Mouse (Mus musculus) layer of hippocampus, postnatal 14 days (tissue): ENCODE results near the gene Mrpl35. TPM values are rescaled to one million over a fixed set of nuclear protein-coding genes. Genes with fewer than 3 reads are reported as not detected.

ENCODE experiments used
- DNase-seq, 2 experiments: peaks; one replicate each; pipeline ENCODE4 v3.0.0; 2021 to 2022; ENCODE audit warnings: low spot score in 2 of 2, mixed read lengths in 1 of 2
- total RNA-seq, 2 experiments: library from RNA; stranded (reverse); gene quantifications; 2 replicates each; pipeline ENCODE4 v1.2.3; 2021

Mrpl35 gene
- total RNA-seq, 2 experiments from 2014 or later = 28.0 to 28.3 TPM

GRCm38 (mm10) chr6:71801011-71801713, 25.6 kb downstream of the Mrpl35 start:
- DNase-seq = no peak

DNA sequence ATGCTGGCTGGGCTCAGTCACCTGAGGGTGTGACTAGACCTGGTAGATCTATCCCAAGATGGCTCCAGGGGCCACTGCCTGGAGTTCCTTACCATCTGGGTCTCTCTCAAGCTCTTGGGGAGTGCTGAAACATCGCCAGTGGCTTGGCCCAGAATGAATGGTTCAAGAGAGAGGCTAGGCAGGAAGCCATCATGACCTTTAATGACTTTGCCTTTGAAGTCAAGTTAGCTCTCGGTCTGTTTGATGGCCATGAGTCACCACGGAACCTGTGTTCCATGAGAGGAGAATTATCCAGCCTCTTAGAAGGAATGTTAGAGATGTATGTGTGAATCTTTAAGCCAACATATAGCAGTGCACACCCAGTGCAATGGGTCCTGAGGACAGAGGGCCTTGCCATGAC, 27.4 kb downstream of the Mrpl35 start:
- DNase-seq = no peak

DNA sequence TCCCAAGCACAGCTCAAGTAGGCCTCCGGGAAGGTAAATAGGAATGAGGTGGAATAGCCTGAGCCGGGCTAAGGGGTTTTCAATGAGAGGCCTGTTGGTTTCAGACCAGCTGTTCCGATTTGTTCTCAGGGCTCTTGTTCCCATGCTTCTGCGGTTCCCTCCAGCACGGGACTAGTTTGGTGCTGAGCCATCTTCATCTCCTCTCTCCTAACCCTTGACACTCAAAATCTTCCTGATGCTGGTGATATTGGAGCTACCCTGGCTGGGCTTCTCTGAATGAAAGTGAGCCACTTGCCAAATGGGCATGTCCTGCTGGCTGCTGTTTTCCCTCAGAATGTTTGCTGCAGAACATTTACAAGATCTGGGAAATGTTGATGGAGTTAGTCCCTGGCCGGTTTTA, 35.0 kb downstream of the Mrpl35 start:
- no peak for DNase-seq

- no peak for DNase-seq
Measured at GRCm38 (mm10) chr6:71788348-71788747, 38.4 kb downstream of the Mrpl35 start.

DNA sequence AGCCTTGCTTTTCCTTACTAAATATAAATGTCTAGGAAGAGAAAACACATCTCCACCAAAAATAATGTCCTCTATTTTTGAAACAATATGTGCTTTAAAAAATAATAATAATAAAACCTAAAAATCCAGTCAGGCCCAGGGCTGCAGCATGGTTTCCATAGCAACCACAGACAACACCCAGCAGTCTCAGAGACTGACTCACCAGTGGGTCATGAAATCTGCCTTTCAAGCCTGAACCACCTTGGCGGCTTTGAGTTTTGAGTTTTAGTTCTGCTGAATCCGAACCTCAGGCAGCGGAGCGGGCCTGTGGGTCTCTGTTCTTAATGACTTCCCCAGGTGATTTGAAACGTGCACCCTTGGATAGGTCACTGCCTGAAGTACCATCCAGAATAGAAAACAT, 43.6 kb downstream of the Mrpl35 start:
- no peak for DNase-seq

DNA sequence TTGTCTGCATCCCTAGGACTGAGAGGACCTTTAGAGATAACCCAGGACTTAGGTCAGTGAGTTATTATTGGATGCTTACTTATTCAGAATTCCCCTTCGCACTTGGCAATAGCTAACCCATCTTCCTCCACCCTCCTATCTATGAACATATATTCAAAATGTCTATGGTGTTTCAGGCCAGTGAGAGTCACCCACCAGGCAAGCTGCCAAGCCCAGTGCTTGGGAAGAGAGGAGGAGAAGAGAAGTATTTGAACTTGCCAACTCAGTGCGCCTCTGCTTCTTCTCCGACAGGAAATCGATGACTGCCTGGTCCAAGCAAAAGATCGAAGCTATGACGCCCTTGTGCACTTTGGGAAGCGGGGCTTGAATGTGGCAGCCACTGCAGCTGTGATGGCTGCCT, 46.3 kb downstream of the Mrpl35 start:
- no peak for DNase-seq

DNA sequence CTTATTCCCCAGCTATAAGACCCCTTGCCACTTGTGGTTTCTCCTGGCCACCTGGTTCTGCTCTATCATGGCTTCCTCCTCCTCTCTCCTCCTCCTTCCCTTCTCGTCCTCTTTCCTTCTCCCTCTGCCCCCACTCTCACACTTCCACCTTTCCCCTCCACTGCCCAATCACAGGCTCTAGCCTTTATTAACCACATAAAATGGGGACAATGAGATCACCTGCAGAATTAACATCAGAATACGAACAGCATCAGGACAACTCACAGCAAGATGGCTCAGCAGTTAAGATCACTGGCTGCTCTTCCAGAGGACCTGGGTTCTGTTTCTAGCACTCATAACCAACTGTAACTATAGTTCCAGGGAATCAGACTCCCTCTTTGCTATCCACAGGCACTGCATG, 46.9 kb downstream of the Mrpl35 start:
- no peak for DNase-seq

- no peak for DNase-seq
Measured at GRCm38 (mm10) chr6:71778016-71778415, 48.8 kb downstream of the Mrpl35 start.

DNA sequence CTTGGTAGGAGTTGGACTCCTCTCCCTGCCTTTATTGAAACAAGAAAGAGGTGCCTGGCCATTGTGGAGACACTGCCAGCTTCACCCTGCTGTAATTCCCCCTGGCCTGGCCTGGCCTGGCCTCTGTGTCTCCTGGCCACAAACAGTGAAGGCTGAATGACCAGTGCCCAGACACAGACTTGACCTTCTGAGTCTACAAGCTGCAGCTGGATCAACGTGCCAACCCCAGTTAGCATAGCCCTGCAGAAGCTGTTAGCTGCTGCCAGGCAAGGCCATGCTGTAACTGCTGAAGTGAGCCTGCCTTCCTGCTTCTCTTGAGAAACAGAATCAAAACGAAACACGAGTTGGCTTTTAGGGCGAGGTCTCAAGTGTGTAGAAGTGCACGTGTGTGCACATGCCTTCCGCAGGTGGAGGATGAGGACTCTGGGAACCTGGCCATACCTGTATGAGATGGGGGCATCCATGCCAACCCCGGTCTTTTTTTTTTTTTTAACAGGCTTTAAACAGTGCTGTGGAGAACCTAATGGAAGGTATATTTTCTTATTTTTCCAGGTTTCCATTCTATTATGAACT, 54.0 kb downstream of the Mrpl35 start:
- no peak for DNase-seq

DNA sequence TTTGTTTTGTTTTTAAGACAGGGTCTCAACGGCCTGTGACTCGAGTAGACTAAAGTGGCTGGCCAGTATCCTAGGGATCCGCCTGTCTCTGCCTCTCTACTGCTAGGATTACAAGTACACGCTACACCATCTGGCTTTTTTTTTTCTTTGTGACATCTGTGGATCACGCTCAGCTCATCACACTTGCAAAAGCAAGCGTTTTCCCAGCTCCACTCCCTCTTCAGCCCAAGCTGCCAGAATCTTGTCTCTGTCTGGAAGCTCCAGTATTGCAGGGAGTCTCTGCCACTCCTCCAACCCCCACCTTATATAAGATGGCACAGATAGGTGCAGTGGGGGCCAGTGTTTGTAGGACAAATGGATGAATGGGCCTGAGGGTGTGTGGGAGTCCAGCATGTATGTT, 54.6 kb downstream of the Mrpl35 start:
- DNase-seq = peak in 1 of 2 experiments; percentile 66

DNA sequence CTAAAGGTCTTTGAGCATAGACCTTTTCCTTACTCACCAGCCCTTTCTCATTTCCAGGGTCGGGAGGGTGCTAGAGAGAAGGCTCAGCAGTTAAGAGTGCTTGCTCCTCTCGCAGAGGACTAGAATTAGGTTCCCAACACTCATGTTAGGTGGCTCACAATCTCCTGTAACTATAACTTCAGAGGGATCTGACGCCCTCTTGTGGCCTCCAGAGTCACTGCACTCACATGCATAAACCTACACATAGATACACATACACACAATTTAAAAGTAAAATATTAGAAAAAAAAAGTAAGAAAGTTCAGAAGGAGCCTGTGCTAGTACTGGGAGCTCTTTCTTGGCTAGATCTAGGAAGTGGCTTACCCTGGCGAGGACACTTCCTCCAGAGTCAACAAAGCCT, 55.5 kb downstream of the Mrpl35 start:
- no peak for DNase-seq

DNA sequence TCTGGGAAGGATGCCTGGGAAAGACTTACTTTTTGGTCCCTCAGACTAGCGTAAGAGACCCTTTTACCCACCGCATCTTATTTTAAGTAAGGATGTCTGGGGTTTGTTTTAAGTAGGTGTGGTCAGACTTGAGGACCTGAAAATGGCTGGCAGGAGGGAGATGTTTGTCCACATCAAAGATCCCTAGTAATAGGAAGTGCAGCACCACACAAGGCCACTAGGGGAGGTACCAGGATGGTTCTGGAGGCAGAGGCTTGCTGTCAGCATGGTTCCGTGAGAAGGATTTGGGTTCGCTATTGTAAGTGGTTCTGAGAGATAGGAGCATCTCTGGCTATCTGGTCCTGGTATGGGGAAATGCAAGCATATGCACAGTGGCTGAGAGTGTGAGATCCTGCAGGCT, 55.9 kb downstream of the Mrpl35 start:
- DNase-seq = no peak

DNA sequence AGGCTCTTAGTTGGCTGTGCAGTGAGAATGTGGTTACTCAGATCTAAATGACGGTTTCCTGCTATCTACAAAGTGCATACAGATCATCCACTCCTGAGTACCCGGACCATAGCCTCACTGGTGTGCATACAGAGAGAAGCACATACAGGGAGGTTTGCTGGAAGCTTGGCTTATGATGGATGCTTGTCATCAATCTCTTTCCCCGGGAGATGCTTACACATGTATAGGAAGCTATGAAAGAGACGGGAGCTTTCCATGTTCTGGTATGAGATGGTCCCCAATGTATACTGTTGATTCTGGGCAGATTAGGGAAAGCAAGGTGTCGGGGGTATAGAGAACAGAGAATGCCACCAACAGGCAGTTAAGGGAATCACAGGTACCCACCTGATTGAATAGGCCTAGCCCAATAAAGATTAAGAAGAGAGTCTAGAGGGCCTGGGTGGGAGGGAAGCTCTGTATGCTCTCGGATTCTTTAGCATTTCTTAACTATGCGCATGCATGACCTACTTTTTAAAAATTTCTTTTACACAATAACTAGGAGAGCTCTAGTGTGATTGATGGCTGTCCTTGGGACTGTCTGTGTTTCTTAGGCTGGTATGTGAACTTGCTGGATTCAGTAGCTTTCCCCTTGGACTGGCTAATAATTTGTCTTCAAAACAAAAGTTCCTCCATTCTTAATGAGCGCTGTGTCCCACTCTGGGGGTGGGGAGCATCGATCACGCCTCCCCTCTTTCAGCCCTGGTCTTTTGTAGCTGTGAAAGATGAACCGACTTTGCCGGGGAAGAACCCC, 56.7 kb downstream of the Mrpl35 start:
- DNase-seq = no peak

GRCm38 (mm10) chr6:71767761-71768160, 59.0 kb downstream of the Mrpl35 start:
- no peak for DNase-seq

Other genes with a start within 250 kb of the Mrpl35 start
- gene Kdm3a, start 194.0 kb downstream of the Mrpl35 start, total RNA-seq = 10 to 100 TPM; 36.1 to 42.6 TPM
- 100 to 1,000 TPM; 119 to 120 TPM for gene Reep1, start 119.4 kb downstream of the Mrpl35 start, total RNA-seq
- 100 to 1,000 TPM; 144 to 145 TPM for gene Immt, start 4.4 kb upstream of the Mrpl35 start, total RNA-seq
- gene Ptcd3, start 81.8 kb upstream of the Mrpl35 start, total RNA-seq = 10 to 100 TPM; 63.6 to 71.6 TPM
- 10 to 100 TPM; 32.2 to 37.3 TPM for gene Polr1a, start 82.1 kb upstream of the Mrpl35 start, total RNA-seq